Mouse (Mus musculus): ENCODE measurements at regions not wholly inside any gene's neighbourhood (a gene's known extent, or its start where the extent isn't known, plus 50 kb on each side); places are given as distances from the start of the nearest gene placed in this dataset.

GRCm38 (mm10) chr9:43981376-43981775 is 61.8 kb upstream of the Thy1 start:
- no peak for DNase-seq (ENCODE audit: extremely low spot score)

GRCm38 (mm10) chr9:43982359-43982889 is 60.8 kb upstream of the Thy1 start:
- DNase-seq (ENCODE audit: extremely low spot score): no peak

- no peak for DNase-seq (ENCODE audit: extremely low spot score)
Measured at GRCm38 (mm10) chr9:43983220-43983619, 60.0 kb upstream of the Thy1 start.

DNA sequence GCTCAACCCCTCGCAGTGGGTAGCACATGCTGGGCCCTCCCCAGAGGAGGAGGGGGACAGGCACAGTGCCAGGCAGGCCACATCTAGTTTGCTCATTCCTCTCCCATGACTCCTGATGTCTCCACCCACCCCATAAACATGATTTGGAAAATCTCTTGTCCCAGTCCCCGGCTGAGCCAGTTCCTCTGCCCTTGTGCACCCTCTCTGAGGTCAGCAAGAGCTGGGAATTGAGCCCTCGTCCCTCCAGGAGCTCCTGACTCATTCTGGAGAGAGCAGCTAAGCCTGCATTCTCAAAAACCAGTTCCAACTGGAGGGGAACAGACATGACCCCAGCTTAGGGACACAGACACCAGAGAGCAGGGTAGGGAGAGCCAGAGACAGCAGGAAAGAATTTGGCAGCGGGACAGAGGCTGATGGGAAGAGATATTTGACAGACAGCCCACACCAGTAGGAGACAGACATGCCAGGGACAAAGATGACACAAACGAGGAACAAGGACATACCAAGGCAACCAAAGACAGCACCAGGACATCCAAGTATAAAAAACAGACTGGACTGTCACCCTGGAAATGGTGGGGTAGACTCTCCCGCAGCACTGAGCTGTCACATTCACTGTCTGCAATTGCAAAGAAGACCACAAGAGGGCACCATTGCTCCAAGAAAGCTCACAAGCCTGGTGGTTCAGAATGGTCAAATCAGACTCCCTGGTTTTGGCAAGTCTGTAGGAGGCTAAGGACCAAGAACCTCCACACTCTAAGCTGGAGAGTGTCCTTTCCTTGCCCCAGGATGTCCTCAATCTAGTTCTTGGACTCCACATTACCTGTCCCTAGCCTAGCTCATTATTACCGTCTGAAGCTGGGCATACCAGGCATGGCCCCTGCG is 58.8 kb upstream of the Thy1 start:
- DNase-seq (ENCODE audit: extremely low spot score): peak; percentile 83

GRCm38 (mm10) chr9:43987957-43988356 is 55.2 kb upstream of the Thy1 start:
- no peak for DNase-seq (ENCODE audit: extremely low spot score)

DNA sequence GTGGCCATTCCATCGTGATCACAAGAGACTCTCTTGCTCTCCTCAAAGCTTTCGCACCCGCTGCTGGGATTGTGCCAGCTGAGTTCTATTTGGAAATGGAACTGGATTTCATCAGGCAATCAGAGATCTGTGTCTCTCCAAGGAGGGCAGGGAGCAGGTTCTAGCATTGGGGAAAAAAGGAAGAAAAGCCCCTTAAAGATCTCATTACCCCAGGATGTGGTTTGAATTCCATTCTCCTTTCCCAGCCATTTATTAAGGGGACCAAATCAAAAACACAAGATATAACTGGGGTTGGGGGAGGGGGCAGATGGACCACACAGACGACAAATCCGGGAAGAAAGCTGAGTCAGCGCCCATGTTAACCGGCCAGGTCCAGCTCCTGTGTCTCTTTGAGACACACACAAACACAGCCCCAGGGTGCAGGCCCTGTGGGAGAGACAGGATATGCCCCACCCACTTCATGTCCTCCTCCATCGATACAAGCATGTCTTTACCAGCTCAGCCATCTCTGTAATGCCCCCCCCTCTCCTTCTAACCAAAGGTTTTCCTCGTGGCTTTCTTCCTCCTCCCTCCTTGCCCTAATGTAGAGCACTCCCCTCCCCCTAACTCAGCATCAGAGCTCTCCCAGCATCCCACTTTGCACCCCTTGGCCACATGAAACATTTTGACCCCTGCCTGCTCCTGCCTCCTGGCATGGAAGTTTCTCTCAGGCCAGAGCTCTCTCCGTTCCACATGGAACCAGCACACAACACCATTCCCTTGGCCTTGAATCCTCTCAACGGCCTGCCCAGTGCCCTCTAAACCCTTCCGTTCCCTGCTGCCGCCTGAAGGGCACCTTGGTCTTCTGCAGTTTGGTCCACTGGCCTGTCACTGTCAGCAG is 54.0 kb upstream of the Thy1 start:
- no peak for DNase-seq (ENCODE audit: extremely low spot score)

DNA sequence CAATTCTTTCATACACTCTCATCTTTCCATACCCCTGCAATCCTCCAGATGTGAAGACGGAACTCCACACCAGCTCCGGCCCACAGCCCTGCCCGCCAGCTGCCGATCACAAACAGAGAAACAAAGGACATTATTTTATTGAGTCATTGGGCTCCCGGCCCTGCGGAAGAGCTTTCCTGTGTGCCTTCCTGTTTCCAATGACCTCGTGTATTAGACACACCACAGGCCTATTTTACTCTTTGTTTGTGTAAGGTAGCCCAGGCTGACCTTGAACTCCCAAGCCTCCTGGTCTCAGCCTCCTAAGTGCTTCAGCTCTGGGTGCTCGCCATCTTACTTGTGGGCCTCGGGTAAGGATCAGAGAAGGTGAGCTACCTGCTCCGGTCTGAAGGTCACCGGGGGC is 53.1 kb upstream of the Thy1 start:
- no peak for DNase-seq (ENCODE audit: extremely low spot score)

DNA sequence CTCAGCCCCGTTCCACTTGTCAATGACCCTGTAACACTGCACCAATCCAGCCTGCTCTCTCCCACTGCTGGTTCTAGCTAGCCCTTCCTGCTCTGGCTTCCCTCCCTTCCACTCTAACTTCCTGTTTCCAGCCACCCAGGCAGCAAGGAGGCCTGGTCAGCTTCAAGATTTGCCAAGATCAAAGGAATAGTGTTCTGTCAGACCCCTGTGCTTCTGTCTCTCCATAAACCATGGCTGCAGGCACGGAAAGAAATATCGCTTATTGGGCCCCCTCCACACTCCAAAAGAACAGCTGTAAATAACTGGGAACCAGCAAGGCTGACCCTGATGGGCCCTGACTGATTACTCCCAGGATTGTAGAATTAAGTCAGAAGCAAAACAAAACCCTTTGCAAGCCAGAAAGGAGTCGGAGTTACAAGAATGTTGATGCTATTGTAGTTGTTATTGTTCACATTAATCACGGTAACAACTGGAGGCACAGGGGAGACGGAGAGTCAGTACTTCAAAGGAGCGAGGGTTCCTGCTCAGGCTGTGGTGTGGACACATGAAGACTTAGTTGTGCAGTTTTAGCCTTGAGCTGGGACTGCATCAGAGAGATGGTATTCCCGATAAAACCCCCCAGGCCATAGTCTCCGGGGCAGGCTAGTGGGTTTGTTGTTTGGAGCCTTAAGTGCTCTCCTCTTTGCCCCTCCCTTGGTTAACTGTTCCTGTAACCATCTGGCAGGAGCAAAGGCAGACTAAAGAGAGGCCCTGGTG is 49.8 kb upstream of the Thy1 start:
- peak; percentile 62 for DNase-seq (ENCODE audit: extremely low spot score)
